Mouse (Mus musculus): ENCODE data around the gene C8g. TPM values are rescaled to one million over a fixed set of nuclear protein-coding genes. Genes with fewer than 3 reads are reported as not detected.

Gene C8g
- polyA plus RNA-seq, 1 experiment = 0.74 TPM

DNA sequence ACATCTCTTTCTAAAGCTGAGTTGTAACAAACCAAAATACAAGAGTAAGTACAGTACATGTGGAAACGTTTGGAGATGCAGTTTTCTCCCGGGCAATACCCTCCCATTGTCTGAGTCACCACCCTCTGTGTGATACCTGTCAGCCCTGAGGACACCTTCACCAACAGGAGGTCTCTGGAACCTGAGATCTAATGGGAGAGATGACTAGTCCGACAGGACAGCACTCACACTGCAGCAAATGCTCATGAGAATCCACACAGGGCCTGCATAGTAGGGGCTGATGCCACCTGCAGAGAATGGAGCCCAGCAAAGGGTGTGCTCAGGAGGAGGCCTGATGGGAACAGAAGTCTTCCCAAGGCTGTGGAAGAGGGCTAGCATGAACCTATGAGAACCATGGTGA is 40.1 kb downstream of the C8g start:
- Histone ChIP-seq H3K4me2 (ENCODE audit: low read depth) (peak overlapping the region; percentile 85), H3K4me3 (peak overlapping the region; percentile 69), H3K79me2 (ENCODE audit: control insufficient read depth, insufficient read depth) (no peaks in the 10 kb centered on the region), H3K27me3 (ENCODE audit: control insufficient read depth, insufficient read depth, insufficient read length) (no peaks in the 10 kb centered on the region), H3ac (ENCODE audit: control insufficient read depth, insufficient read length) (no peak overlapping the region), H3K36me3 (ENCODE audit: control insufficient read depth, insufficient read depth) (no peaks in the 10 kb centered on the region)
- no peak for TF ChIP-seq USF1 (IDR thresholded peaks at IDR 0.05; ENCODE audit: low read depth)
- TF ChIP-seq E2F4 (IDR thresholded peaks at IDR 0.05; ENCODE audit: insufficient read depth) = no peak
- no peak for TF ChIP-seq POLR2AphosphoS2 (IDR thresholded peaks at IDR 0.05; ENCODE audit: insufficient read length, low read depth)
- TF ChIP-seq MYOD1 (IDR thresholded peaks at IDR 0.05; ENCODE audit: control insufficient read depth in 1 of 3, insufficient read length in 2 of 3, low read depth in 2 of 3) = no peak
- no peak for TF ChIP-seq CEBPB (IDR thresholded peaks at IDR 0.05; ENCODE audit: insufficient read depth, poor library complexity, severe bottlenecking)
- no peak for TF ChIP-seq MAX (IDR thresholded peaks at IDR 0.05; ENCODE audit: low read depth)
- TF ChIP-seq TCF3 (IDR thresholded peaks at IDR 0.05; ENCODE audit: insufficient read length, low read depth) = no peak
- TF ChIP-seq MYOG (IDR thresholded peaks at IDR 0.05; ENCODE audit: control insufficient read depth in 1 of 3, insufficient read depth in 1 of 3, insufficient read length in 2 of 3, low read depth in 2 of 3) = no peak
- TF ChIP-seq POLR2A (IDR thresholded peaks at IDR 0.05; ENCODE audit: insufficient read length, low read depth) = no peak
- no peak for TF ChIP-seq SRF (IDR thresholded peaks at IDR 0.05; ENCODE audit: control insufficient read depth, insufficient read length, low read depth)
- no peak for TF ChIP-seq TCF12 (IDR thresholded peaks at IDR 0.05; ENCODE audit: insufficient read depth, poor library complexity, severe bottlenecking)
- TF ChIP-seq REST (IDR thresholded peaks at IDR 0.05; ENCODE audit: insufficient read depth, insufficient read length) = no peak

DNA sequence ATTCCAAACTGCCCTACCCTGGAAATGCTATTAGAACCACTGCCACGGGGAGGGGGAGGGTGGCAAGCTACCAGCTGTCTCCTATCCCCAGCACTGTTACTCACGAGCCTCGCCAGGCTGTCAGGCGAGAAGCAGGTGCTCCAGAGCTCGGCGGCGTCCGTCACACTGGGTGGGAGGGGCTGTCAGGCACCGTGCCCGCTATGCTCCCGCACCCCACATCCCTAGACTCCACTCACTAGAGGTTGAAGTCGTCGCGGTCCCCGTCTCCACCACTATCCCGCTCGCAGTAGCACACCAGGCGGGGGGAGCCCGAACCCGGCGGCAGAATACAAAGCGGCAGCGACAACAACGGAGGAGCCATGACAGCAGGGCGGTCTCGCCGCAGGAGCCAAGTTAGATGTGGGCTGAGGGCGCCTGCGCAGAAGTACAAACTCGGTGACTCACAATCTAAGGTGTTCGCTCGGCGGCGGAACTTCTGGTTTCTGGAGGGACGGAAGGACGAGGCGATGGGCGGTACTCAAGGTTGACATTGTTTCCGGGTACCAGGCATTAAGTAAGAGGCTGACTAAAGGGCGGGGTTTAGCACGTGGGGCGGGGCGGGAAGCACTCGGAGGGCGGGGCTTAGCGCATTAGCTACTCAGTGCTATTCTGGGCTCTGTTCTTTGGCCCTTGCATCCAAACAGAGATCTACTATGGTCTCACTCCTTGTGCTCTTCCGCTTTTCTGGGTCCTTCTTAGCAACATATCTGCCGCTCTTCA is 40.8 kb downstream of the C8g start, which contains the start of gene Paxx:
TSS of gene Paxx (minus strand) at position 544 of the 759 bp plus-strand sequence.
- TF ChIP-seq USF1 (IDR thresholded peaks at IDR 0.05; ENCODE audit: low read depth) (no peak), MAX (IDR thresholded peaks at IDR 0.05; ENCODE audit: low read depth) (no peak), SRF (IDR thresholded peaks at IDR 0.05; ENCODE audit: control insufficient read depth, insufficient read length, low read depth) (peak; percentile 52), POLR2A (IDR thresholded peaks at IDR 0.05; ENCODE audit: insufficient read length, low read depth) (peak; percentile 65), POLR2AphosphoS2 (IDR thresholded peaks at IDR 0.05; ENCODE audit: insufficient read length, low read depth) (peak; percentile 32), CEBPB (IDR thresholded peaks at IDR 0.05; ENCODE audit: insufficient read depth, poor library complexity, severe bottlenecking) (no peak), E2F4 (IDR thresholded peaks at IDR 0.05; ENCODE audit: insufficient read depth) (no peak), MYOG (IDR thresholded peaks at IDR 0.05; ENCODE audit: control insufficient read depth in 1 of 3, insufficient read depth in 1 of 3, insufficient read length in 2 of 3, low read depth in 2 of 3) (peak; percentile 88 to 100 (median 98)), TCF12 (IDR thresholded peaks at IDR 0.05; ENCODE audit: insufficient read depth, poor library complexity, severe bottlenecking) (peak; percentile 93), TCF3 (IDR thresholded peaks at IDR 0.05; ENCODE audit: insufficient read length, low read depth) (peak; percentile 89), REST (IDR thresholded peaks at IDR 0.05; ENCODE audit: insufficient read depth, insufficient read length) (no peak), MYOD1 (IDR thresholded peaks at IDR 0.05; ENCODE audit: control insufficient read depth in 1 of 3, insufficient read length in 2 of 3, low read depth in 2 of 3) (peak; percentile 86 to 99 (median 99))
- Histone ChIP-seq H3K79me2 (ENCODE audit: control insufficient read depth, insufficient read depth) (no peaks in the 10 kb centered on the region), H3K4me3 (peak within 1 kb of the TSS; percentile 69), H3ac (ENCODE audit: control insufficient read depth, insufficient read length) (peak within 1 kb of the TSS; percentile 57), H3K4me2 (ENCODE audit: low read depth) (peak within 1 kb of the TSS; percentile 94), H3K36me3 (ENCODE audit: control insufficient read depth, insufficient read depth) (no peaks in the 10 kb centered on the region), H3K27me3 (ENCODE audit: control insufficient read depth, insufficient read depth, insufficient read length) (no peaks in the 10 kb centered on the region)

DNA sequence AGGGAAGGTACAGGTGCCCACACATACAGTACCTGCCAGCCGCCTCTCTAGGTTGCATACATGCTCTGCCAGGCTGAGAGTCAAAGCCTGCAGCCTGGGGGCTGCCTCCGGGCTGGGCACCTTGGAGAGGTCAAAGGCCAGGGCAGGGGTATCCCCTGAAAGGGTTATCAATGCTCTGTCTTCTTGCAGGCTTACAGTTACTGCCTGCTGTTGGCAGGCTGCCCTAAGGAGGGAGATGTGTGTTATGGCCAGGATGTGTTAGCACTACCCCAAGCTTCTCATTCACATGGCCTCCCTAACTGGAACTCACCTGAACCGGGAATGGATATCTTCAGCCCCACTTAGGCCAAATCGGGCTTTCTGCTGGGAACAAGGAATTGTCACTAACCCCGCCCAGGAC is 41.4 kb downstream of the C8g start:
- peak overlapping the region; percentile 57 for H3ac ChIP-seq (ENCODE audit: control insufficient read depth, insufficient read length)
- peak overlapping the region; percentile 69 for H3K4me3 ChIP-seq

DNA sequence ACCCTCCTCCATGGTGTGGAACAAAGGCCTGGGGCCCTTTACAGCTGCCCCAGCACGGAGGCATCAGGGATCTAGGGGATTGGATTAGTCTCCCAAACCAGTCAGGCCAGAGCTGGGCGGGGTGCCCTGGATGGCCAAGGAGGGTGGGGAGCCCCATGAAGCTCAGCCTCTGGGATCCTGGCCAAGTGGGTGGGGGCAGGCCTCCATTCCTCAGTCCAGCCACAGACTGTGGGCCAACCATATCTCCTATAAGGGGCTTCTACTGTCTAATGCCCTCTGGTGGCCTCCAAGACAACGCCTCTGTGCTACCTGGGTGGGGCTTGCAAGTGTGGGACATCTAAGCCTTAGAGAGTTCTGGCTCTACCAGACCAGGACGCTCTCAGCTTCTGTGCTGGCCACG is 42.6 kb downstream of the C8g start:
- Histone ChIP-seq H3ac (ENCODE audit: control insufficient read depth, insufficient read length) (no peak overlapping the region), H3K36me3 (ENCODE audit: control insufficient read depth, insufficient read depth) (no peaks in the 10 kb centered on the region), H3K27me3 (ENCODE audit: control insufficient read depth, insufficient read depth, insufficient read length) (no peaks in the 10 kb centered on the region), H3K79me2 (ENCODE audit: control insufficient read depth, insufficient read depth) (no peaks in the 10 kb centered on the region), H3K4me3 (peak overlapping the region; percentile 69), H3K4me2 (ENCODE audit: low read depth) (peak overlapping the region; percentile 94)
- TF ChIP-seq SRF (IDR thresholded peaks at IDR 0.05; ENCODE audit: control insufficient read depth, insufficient read length, low read depth) = no peak
- TF ChIP-seq MAX (IDR thresholded peaks at IDR 0.05; ENCODE audit: low read depth) = no peak
- TF ChIP-seq TCF3 (IDR thresholded peaks at IDR 0.05; ENCODE audit: insufficient read length, low read depth) = no peak
- TF ChIP-seq E2F4 (IDR thresholded peaks at IDR 0.05; ENCODE audit: insufficient read depth) = no peak
- no peak for TF ChIP-seq MYOD1 (IDR thresholded peaks at IDR 0.05; ENCODE audit: control insufficient read depth in 1 of 3, insufficient read length in 2 of 3, low read depth in 2 of 3)
- TF ChIP-seq POLR2A (IDR thresholded peaks at IDR 0.05; ENCODE audit: insufficient read length, low read depth) = no peak
- TF ChIP-seq REST (IDR thresholded peaks at IDR 0.05; ENCODE audit: insufficient read depth, insufficient read length) = no peak
- TF ChIP-seq MYOG (IDR thresholded peaks at IDR 0.05; ENCODE audit: control insufficient read depth in 1 of 3, insufficient read depth in 1 of 3, insufficient read length in 2 of 3, low read depth in 2 of 3) = no peak
- no peak for TF ChIP-seq POLR2AphosphoS2 (IDR thresholded peaks at IDR 0.05; ENCODE audit: insufficient read length, low read depth)
- no peak for TF ChIP-seq USF1 (IDR thresholded peaks at IDR 0.05; ENCODE audit: low read depth)
- TF ChIP-seq TCF12 (IDR thresholded peaks at IDR 0.05; ENCODE audit: insufficient read depth, poor library complexity, severe bottlenecking) = no peak

More for the DNA sequence above, 41.4 kb downstream of the C8g start:
- TF ChIP-seq TCF3 (IDR thresholded peaks at IDR 0.05; ENCODE audit: insufficient read length, low read depth) (no peak), E2F4 (IDR thresholded peaks at IDR 0.05; ENCODE audit: insufficient read depth) (no peak), MAX (IDR thresholded peaks at IDR 0.05; ENCODE audit: low read depth) (no peak), TCF12 (IDR thresholded peaks at IDR 0.05; ENCODE audit: insufficient read depth, poor library complexity, severe bottlenecking) (no peak), MYOG (IDR thresholded peaks at IDR 0.05; ENCODE audit: control insufficient read depth in 1 of 3, insufficient read depth in 1 of 3, insufficient read length in 2 of 3, low read depth in 2 of 3) (no peak), REST (IDR thresholded peaks at IDR 0.05; ENCODE audit: insufficient read depth, insufficient read length) (no peak)
- peak overlapping the region; percentile 94 for H3K4me2 ChIP-seq (ENCODE audit: low read depth)
- no peaks in the 10 kb centered on the region for H3K79me2 ChIP-seq (ENCODE audit: control insufficient read depth, insufficient read depth)
- H3K36me3 ChIP-seq (ENCODE audit: control insufficient read depth, insufficient read depth) = no peaks in the 10 kb centered on the region
- no peaks in the 10 kb centered on the region for H3K27me3 ChIP-seq (ENCODE audit: control insufficient read depth, insufficient read depth, insufficient read length)

All from myocyte (in vitro differentiated cells).